Mouse (Mus musculus) neural tube, embryonic 14.5 days (tissue): Measurements from ENCODE around the gene E030025P04Rik. TPM values are rescaled to one million over a fixed set of nuclear protein-coding genes. Genes with fewer than 3 reads are reported as not detected.

Experiments
- ATAC-seq: fragments of 200-750 bp; cut with Nextera tagmentation; 2 replicates; pipeline ENCODE4 v1.8.0; 2017; ENCODE audit warnings: low read depth, mild to moderate bottlenecking, moderate TSS enrichment, moderate library complexity
- H3K27ac ChIP-seq: fragments of 300-500 bp; sonication (generic); 2 replicates; pipeline ENCODE4 v1.5.1; 2014; ENCODE audit warnings: low read depth, mild to moderate bottlenecking, control low read depth, low read length, moderate library complexity, mixed read lengths
- H3K27me3 ChIP-seq: fragments of 300-500 bp; sonication (generic); 2 replicates; pipeline ENCODE4 v1.6.1; 2014; ENCODE audit warnings: low read length; ENCODE audit not compliant: control insufficient read depth, insufficient read depth
- H3K36me3 ChIP-seq: fragments of 300-500 bp; sonication (generic); 2 replicates; pipeline ENCODE4 v1.6.1; 2014; ENCODE audit warnings: low read length, mixed read lengths; ENCODE audit not compliant: control insufficient read depth, insufficient read depth
- H3K4me1 ChIP-seq: fragments of 300-500 bp; sonication (generic); 2 replicates; pipeline ENCODE4 v1.6.1; 2014; ENCODE audit warnings: low read length; ENCODE audit not compliant: control insufficient read depth, insufficient read depth
- H3K4me2 ChIP-seq: fragments of 300-500 bp; sonication (generic); 2 replicates; pipeline ENCODE4 v1.6.1; 2014; ENCODE audit warnings: mild to moderate bottlenecking, low read depth, low read length, control low read depth
- H3K4me3 ChIP-seq: fragments of 300-500 bp; sonication (generic); 2 replicates; pipeline ENCODE4 v1.5.1; 2014; ENCODE audit warnings: low read depth, low read length, control low read depth, mixed read lengths
- H3K9ac ChIP-seq: fragments of 300-500 bp; sonication (generic); replicated peaks from 2 replicates; pipeline ENCODE4 v1.6.1; 2014; ENCODE audit warnings: low read depth, mild to moderate bottlenecking, control low read depth, low read length, mixed read lengths
- H3K9me3 ChIP-seq: fragments of 300-500 bp; sonication (generic); 2 replicates; pipeline ENCODE4 v1.6.1; 2016; ENCODE audit warnings: low read length; ENCODE audit not compliant: control insufficient read depth
- WGBS: fragments of 180-500 bp; shearing (Covaris S2); extraction: QIAGEN DNeasy Blood & Tissue Kit; methylation state at CpG from one replicate; pipeline ENCODE4 v1.1.7; 2014; 5-methylcytosine and 5-hydroxymethylcytosine counted together
- polyA plus RNA-seq: library from polyadenylated mRNA; unstranded; fragments of >200 nt; fragmentation: Nextera tagmentation; extraction: Ambion mirVana; gene quantifications from 2 replicates; pipeline ENCODE4 v1.2.1, GENCODE M21; 2014

Gene E030025P04Rik
- polyA plus RNA-seq = not detected in 2 replicates

DNA sequence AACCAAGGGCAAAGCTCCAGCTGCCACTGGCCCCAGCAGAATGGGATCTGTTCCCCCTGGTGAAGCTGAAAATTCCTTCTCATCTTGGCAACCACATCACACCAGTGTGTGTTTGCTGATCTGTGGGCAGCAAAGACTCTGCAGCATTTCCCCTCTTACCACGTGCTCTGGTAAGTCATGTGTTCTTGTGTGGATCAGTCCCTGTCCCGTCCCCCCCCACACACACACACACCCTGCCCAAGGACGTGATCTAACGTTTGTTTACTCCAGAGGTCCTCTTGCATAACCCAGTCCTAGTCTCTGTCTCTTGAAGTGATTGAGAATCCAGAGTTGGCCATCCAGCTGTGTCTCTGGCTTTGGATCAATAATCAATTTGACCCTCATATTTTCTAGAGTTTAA is at the start of gene E030025P04Rik:
E030025P04Rik (minus strand) TSS at position 134 of the 400 bp plus-strand sequence.
- no peaks in the 10 kb centered on the region for H3K9me3 ChIP-seq
- H3K27ac ChIP-seq = no peak within 1 kb of the TSS
- H3K27me3 ChIP-seq = no peaks in the 10 kb centered on the region
- no peak within 1 kb of the TSS for H3K4me2 ChIP-seq
- H3K36me3 ChIP-seq = no peaks in the 10 kb centered on the region
- H3K4me1 ChIP-seq = no peaks in the 10 kb centered on the region; the same call in 1 of the 2 replicates
- ATAC-seq = no peak
- H3K9ac ChIP-seq = no peak within 1 kb of the TSS
- 74% methylated on average over 4 of the region's 4 CpGs for WGBS
- H3K4me3 ChIP-seq = no peak within 1 kb of the TSS

DNA sequence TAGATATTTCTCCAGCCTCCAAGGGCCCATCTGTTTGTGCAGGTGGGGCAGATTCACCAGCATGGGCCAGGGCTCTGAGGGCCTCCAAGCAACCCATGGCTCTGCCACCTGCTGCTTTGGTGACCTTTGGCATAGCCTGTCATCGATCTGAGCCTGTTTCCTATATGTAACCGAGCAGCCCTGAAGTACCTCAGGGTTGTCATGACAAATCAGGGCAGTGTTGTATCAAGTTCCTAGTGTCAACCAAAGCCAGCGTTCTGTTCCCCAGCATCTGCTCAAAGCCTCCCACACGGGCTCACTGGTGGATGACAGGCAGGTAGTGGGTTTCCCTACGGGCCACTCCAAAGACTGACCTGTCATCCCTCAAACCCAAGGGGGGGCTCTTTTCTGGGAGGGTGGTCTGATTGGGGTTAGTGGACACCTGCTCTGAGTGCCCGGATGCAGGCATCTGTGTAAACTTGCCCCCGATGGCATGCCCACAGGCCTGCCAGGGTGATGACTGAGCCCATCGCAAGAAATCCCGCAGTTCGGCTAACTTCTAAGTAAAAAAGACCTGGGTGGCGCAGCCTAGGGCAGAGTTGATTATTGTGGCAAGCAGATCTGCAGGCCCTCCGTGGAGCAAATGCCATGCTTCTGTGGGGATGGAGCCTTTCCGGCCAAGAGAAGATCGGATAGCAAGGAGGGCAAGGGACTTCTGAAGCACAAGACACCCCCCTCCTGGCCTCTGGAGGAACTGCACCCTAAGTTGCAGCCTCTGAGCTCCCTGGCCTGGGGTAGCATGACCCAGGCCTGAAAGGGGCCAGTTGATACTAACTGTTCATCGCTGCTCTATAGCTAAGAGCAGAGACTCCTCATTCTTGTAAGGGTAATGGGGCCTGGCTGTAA is 48.7 kb upstream of the E030025P04Rik start:
- ATAC-seq = peak; percentile 31
- Histone ChIP-seq H3K27me3 (no peaks in the 10 kb centered on the region), H3K4me2 (no peak overlapping the region), H3K9ac (no peak overlapping the region), H3K9me3 (no peaks in the 10 kb centered on the region), H3K4me1 (no peaks in the 10 kb centered on the region), H3K4me3 (no peak overlapping the region), H3K36me3 (no peaks in the 10 kb centered on the region), H3K27ac (no peak overlapping the region)
- 46% methylated on average over 15 of the region's 15 CpGs for WGBS

DNA sequence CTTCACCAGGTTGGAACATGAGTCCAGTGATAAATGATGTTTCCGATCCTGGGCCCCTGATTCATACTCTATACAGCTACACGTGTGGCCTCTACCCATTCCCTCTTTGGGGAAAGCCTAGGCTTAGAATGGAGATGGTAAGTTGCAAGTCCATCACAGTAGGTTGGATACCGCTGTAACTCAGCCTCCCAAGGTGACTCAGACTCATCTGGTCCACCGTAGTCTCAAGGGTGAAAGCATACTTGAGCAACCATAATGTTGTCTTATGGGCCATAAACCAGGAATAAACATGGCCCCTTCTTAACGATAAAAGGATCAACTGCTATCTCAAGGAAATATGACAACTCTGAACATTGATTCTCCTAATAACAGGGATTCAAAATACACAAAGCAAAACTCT is 44.1 kb upstream of the E030025P04Rik start:
- 90% methylated on average over 5 of the region's 5 CpGs for WGBS
- Histone ChIP-seq H3K36me3 (no peaks in the 10 kb centered on the region), H3K4me2 (no peak overlapping the region), H3K4me3 (no peak overlapping the region), H3K9ac (no peak overlapping the region), H3K4me1 (no peaks in the 10 kb centered on the region), H3K9me3 (no peaks in the 10 kb centered on the region), H3K27me3 (no peaks in the 10 kb centered on the region), H3K27ac (no peak overlapping the region)
- no peak for ATAC-seq

DNA sequence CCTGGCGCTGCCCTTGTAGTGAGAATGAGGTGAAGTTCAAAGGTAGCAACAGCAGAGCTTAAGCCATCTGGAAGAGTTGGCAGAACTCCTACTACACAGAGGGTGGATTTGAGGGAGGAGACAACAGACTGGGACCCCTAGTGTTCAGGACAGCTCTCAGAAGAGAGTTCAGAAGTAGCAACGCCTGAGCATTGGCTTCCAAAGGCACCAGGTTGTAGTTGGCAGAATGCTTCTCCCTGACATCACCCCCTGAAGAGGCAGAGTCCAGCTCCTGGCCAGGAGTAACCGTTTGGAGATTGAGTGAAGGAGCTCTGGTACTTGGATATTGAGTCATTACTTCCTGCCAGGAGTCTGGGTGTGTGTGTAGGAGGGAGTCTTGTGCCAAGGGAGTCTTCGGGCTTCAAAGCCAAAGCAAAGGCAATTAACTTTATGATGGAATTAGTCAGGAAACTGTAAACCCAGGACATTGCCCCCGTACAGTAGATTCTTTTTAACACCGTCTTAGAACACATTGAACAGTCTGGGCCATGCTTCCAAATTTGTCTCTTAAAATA is 43.5 kb upstream of the E030025P04Rik start:
- no peak for ATAC-seq
- 69% methylated on average over 6 of the region's 6 CpGs for WGBS
- no peak overlapping the region for H3K27ac ChIP-seq

DNA sequence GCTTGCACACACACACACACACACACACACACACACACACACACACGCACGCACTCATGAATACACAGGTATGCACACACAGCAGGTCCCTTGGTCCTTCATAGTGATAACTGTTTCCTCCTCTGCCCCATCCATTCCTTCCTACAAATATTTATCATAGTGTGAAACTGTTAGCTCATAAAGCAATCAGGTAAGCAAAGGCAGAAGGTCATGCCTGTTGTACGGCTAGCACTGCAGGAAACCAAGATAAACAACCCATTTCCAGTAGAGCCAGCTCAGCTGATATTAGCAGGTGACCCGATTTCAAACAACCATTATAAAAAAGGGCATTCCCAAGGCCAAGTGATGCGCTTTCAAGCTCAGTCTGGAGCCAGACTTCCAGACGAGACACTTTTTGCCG is 36.9 kb upstream of the E030025P04Rik start:
- Histone ChIP-seq H3K36me3 (no peaks in the 10 kb centered on the region), H3K4me2 (no peak overlapping the region), H3K9ac (no peak overlapping the region), H3K4me3 (no peak overlapping the region), H3K9me3 (no peaks in the 10 kb centered on the region), H3K27me3 (no peaks in the 10 kb centered on the region), H3K4me1 (no peaks in the 10 kb centered on the region), H3K27ac (no peak overlapping the region)
- 71% methylated on average over 7 of the region's 7 CpGs for WGBS
- no peak for ATAC-seq

More for the DNA sequence above, 43.5 kb upstream of the E030025P04Rik start:
- Histone ChIP-seq H3K36me3 (no peaks in the 10 kb centered on the region), H3K9me3 (no peaks in the 10 kb centered on the region), H3K27me3 (no peaks in the 10 kb centered on the region), H3K4me3 (no peak overlapping the region), H3K9ac (no peak overlapping the region), H3K4me1 (no peaks in the 10 kb centered on the region), H3K4me2 (no peak overlapping the region)

DNA sequence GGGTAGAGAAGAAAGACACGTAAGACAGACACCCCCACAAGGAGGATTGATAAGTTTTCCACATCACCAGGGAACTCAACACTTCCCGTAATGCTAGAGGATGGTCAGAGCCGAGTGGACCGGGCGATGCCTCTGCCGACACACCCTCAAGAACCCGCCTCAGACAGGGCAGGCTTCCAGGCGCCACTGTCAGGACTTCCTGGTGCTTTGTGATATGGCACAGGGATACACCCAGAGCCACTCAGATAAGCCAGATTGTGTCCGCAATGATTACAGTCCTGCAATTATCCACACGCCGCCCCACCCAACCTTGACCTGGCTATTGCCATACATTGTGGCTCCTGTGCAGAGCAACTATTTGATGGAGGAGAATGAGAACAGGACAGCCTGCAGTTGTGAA is 36.1 kb upstream of the E030025P04Rik start:
- WGBS = 96% methylated on average over 11 of the region's 11 CpGs
- H3K36me3 ChIP-seq = no peaks in the 10 kb centered on the region
- H3K4me1 ChIP-seq = no peaks in the 10 kb centered on the region
- no peaks in the 10 kb centered on the region for H3K27me3 ChIP-seq
- H3K4me3 ChIP-seq = no peak overlapping the region
- H3K9me3 ChIP-seq = no peaks in the 10 kb centered on the region
- H3K4me2 ChIP-seq = no peak overlapping the region
- no peak overlapping the region for H3K9ac ChIP-seq
- no peak for ATAC-seq
- no peak overlapping the region for H3K27ac ChIP-seq

DNA sequence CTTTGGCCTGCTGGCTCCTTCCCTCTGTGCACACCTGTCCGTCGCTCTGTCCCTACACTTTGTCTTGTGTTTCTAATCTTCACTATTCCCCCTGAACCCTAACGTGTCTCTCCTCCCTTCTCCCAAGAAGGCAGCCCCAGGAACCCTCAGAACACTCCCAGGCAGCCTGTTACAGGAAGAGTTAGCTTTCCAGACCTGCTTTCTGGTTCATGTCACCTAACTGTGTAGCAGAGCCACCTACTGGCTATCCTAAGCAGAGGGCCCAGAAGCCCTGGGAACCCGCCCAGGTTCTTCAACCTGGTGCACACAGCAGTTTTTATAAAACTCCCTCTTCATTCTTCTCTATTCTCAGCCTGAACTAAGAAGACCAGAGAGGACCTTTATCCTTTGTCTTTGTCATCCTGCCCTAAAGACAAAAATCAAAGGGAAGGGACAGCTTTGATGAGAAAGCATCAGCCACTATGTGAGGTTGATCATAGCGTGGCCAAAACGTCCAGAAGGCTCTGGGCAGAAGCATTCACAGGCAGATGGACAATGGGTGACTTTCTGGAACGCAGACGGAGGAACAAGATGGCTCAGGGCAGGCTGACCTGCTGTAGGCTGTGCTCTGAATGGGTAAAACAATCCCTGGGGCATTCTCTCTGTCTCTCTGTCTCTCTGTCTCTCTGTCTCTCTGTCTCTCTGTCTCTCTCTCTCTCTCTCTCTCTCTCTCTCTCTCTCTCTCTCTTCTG is 34.8 kb upstream of the E030025P04Rik start:
- no peak overlapping the region for H3K4me2 ChIP-seq
- no peaks in the 10 kb centered on the region for H3K36me3 ChIP-seq
- no peak overlapping the region for H3K9ac ChIP-seq
- ATAC-seq = peak; percentile 51; the same call in 1 of the 2 replicates
- H3K4me1 ChIP-seq = no peaks in the 10 kb centered on the region
- H3K27me3 ChIP-seq = no peaks in the 10 kb centered on the region
- 59% methylated on average over 8 of the region's 8 CpGs for WGBS
- H3K27ac ChIP-seq = no peak overlapping the region
- H3K4me3 ChIP-seq = no peak overlapping the region
- no peaks in the 10 kb centered on the region for H3K9me3 ChIP-seq

DNA sequence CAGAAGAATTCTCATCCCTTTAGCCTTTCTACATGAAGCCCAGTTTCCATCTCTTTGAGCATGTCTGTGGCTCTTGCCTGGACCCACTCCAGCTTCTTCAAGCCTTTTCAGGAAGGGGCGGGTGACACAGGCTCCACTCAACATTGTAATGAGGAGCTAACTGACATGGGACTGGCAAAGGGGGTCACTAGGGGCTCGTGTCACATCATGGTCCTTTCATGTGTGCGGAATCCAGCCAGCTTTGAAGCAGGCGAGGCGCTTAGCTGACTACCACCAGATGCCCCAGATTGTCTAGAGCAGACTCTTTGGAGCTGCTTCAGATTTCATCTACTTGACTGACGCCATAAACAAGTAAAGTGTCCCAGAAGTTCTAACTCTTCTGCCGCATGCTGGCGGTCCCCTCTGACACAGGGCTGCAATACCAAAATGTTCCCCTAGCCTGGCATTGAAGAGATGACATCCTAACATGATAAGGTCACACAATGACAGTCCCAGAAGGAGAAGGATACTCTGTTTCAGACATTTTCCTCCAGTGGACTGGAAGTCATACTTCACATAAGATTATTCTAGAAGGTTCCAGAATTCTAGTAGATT is 31.3 kb upstream of the E030025P04Rik start:
- no peak for ATAC-seq

More for the DNA sequence above, 31.3 kb upstream of the E030025P04Rik start:
- Histone ChIP-seq H3K4me2 (no peak overlapping the region), H3K9ac (no peak overlapping the region), H3K4me3 (no peak overlapping the region), H3K36me3 (no peaks in the 10 kb centered on the region), H3K4me1 (no peaks in the 10 kb centered on the region), H3K9me3 (no peaks in the 10 kb centered on the region), H3K27me3 (no peaks in the 10 kb centered on the region), H3K27ac (no peak overlapping the region)
- WGBS = 93% methylated on average over 8 of the region's 8 CpGs
